Mouse (Mus musculus): Measurements from ENCODE around the gene Krtap19-1. TPM values are rescaled to one million over a fixed set of nuclear protein-coding genes. Genes with fewer than 3 reads are reported as not detected.

Gene Krtap19-1
- not detected in 2 replicates for polyA plus RNA-seq (2012; rRNA removed)

DNA sequence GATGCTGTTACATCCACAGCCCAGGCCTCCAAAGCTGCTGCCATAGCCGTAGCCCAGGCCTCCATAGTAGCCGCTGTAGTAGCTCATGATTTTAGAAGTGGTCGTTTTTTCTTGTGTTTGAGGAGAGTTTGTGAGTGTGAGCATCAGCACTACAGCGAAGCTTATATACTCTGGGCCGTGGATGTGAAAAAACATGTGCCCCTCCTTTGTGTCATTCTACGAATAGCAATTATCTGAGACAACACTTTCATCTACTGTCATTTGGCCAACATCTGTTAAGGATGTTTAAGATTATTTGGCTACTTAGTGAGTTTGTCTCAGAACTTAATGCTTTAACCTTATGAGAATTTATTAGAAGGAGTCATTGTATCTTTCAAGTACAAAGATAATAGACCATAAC lies at the start of gene Krtap19-1:
Gene Krtap19-1 (minus strand): TSS at position 101 of the 400 bp plus-strand sequence.

GRCm38 (mm10) chr16:88896357-88896756 lies 27.1 kb upstream of the Krtap19-1 start, which contains the start of gene Krtap19-5:
Krtap19-5 (minus strand) TSS chr16:88896457.

GRCm38 (mm10) chr16:88884989-88885388 lies 15.8 kb upstream of the Krtap19-1 start, which contains the start of gene Krtap19-4:
Krtap19-4 (minus strand) TSS chr16:88885089.

DNA sequence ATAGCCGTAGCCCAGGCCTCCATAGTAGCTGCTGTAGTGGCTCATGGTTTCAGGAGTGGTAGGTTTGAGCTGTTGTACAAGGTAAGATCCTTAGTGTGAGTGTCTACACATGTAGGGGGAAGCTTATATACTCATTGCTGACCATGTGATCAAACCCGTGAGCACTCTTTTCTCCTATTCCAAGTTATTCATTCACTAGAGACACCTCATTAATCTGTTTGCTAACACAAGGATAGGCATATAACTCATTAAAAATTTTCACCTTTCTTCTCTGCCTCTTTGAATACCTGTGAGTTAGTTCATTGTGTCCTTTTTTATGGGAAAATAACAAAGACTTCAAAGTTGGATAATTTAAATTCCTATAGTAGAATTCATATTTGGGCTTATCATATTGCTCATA lies 8.7 kb upstream of the Krtap19-1 start, which contains the start of gene Krtap19-3:
Gene Krtap19-3 (minus strand): TSS at position 101 of the 400 bp plus-strand sequence.

DNA sequence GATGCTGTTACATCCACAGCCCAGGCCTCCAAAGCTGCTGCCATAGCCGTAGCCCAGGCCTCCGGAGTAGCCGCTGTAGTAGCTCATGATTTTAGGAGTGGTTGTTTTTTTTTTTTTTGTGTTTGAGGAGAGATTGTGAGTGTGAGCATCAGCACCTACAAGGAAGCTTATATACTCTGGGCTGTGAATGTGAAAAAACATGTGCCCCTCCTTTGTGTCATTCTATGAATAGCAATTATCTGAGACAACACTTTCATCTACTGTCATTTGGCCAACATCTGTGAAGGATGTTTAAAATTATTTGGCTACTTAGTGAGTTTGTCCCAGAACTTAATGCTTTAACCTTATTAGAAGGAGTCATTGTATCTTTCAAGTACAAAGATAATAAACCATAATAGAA lies 5.0 kb upstream of the Krtap19-1 start, which contains the start of gene Krtap19-2:
Gene Krtap19-2 (minus strand): TSS at position 101 of the 400 bp plus-strand sequence.

GRCm38 (mm10) chr16:88826095-88826652 lies 43.0 kb downstream of the Krtap19-1 start, which contains the start of gene Krtap14:
Krtap14 (minus strand) TSS chr16:88826145.

GRCm38 (mm10) chr16:88820066-88820465 lies 49.1 kb downstream of the Krtap19-1 start, which contains the start of gene Krtap15:
Krtap15 (plus strand) TSS chr16:88820215.

Other genes with a start within 250 kb of the Krtap19-1 start
- gene 2310079G19Rik, start 241.7 kb downstream of the Krtap19-1 start, polyA plus RNA-seq (2012; rRNA removed): not detected in 2 replicates
- not detected in 2 replicates for gene Krtap26-1, start 221.6 kb downstream of the Krtap19-1 start, polyA plus RNA-seq (2012; rRNA removed)
- gene Krtap27-1, start 197.7 kb downstream of the Krtap19-1 start, polyA plus RNA-seq (2012; rRNA removed): not detected in 2 replicates
- gene 2310061N02Rik, start 161.4 kb downstream of the Krtap19-1 start, polyA plus RNA-seq (2012; rRNA removed): not detected in 2 replicates
- not detected in 2 replicates for gene Krtap13-1, start 140.5 kb downstream of the Krtap19-1 start, polyA plus RNA-seq (2012; rRNA removed)
- not detected in 2 replicates for gene Krtap13, start 117.8 kb downstream of the Krtap19-1 start, polyA plus RNA-seq (2012; rRNA removed)
- not detected in 2 replicates for gene 2310034C09Rik, start 110.6 kb downstream of the Krtap19-1 start, polyA plus RNA-seq (2012; rRNA removed)
- gene 2310057N15Rik, start 95.2 kb downstream of the Krtap19-1 start, polyA plus RNA-seq (2012; rRNA removed): not detected in 2 replicates
- not detected in 2 replicates for gene Gm5965, start 91.5 kb downstream of the Krtap19-1 start, polyA plus RNA-seq (2012; rRNA removed)
- gene Gm20741, start 57.2 kb downstream of the Krtap19-1 start, polyA plus RNA-seq (2012; rRNA removed): not detected in 2 replicates
- not detected in 2 replicates for gene Krtap15, start 49.2 kb downstream of the Krtap19-1 start, polyA plus RNA-seq (2012; rRNA removed)
- not detected in 2 replicates for gene Krtap14, start 43.3 kb downstream of the Krtap19-1 start, polyA plus RNA-seq (2012; rRNA removed)
- not detected in 2 replicates for gene Krtap19-2, start 4.9 kb upstream of the Krtap19-1 start, polyA plus RNA-seq (2012; rRNA removed)
- not detected in 2 replicates for gene Krtap19-3, start 8.6 kb upstream of the Krtap19-1 start, polyA plus RNA-seq (2012; rRNA removed)
- not detected in 2 replicates for gene Krtap19-4, start 15.7 kb upstream of the Krtap19-1 start, polyA plus RNA-seq (2012; rRNA removed)
- gene Krtap19-5, start 27.0 kb upstream of the Krtap19-1 start, polyA plus RNA-seq (2012; rRNA removed): not detected in 2 replicates
- not detected in 2 replicates for gene Krtap19-9b, start 62.9 kb upstream of the Krtap19-1 start, polyA plus RNA-seq (2012; rRNA removed)
- not detected in 2 replicates for gene Krtap16-3, start 93.5 kb upstream of the Krtap19-1 start, polyA plus RNA-seq (2012; rRNA removed)
- gene Krtap22-2, start 141.3 kb upstream of the Krtap19-1 start, polyA plus RNA-seq (2012; rRNA removed): not detected in 2 replicates
- not detected in 2 replicates for gene Gm10229, start 145.9 kb upstream of the Krtap19-1 start, polyA plus RNA-seq (2012; rRNA removed)
- not detected in 2 replicates for gene Krtap6-1, start 162.3 kb upstream of the Krtap19-1 start, polyA plus RNA-seq (2012; rRNA removed)
- gene Gm10228, start 172.1 kb upstream of the Krtap19-1 start, polyA plus RNA-seq (2012; rRNA removed): not detected in 2 replicates
- gene Krtap6-5, start 178.5 kb upstream of the Krtap19-1 start, polyA plus RNA-seq (2012; rRNA removed): not detected in 2 replicates
- gene 1110025L11Rik, start 194.6 kb upstream of the Krtap19-1 start, polyA plus RNA-seq (2012; rRNA removed): not detected in 2 replicates
- not detected in 2 replicates for gene Krtap6-3, start 214.6 kb upstream of the Krtap19-1 start, polyA plus RNA-seq (2012; rRNA removed)

Data from central nervous system, embryonic 14 days (tissue).